Mouse (Mus musculus) heart, postnatal 0 days (tissue): Measurements from ENCODE around the gene Eef1a2.

Source experiments
- CTCF ChIP-seq: IDR thresholded peaks from 2 replicates; pipeline ENCODE4 v1.5.1; 2016; ENCODE audit warnings: antibody characterized with exemption, control low read depth, low read depth
- EP300 ChIP-seq: IDR thresholded peaks from 2 replicates; pipeline ENCODE4 v1.6.1; 2016; ENCODE audit warnings: antibody characterized with exemption, low read depth

- no peak for TF ChIP-seq CTCF
- no peak for TF ChIP-seq EP300
Observed at GRCm38 (mm10) chr2:181174646-181175045, 17.8 kb upstream of the Eef1a2 start.
